Comparison of ENCODE assay signal across 8 mouse cellular contexts in genomic region chr1:133921304-133921751, GRCm38 (mm10). TPM values are rescaled to one million over a fixed set of nuclear protein-coding genes. Genes with fewer than 3 reads are reported as not detected.
DNase-seq lines count a peak whose midpoint lies in the region; ATAC-seq and TF ChIP-seq lines count a peak whose summit lies in the region.

Gene Prelp (minus strand): TSS chr1:133921414.

- no peak for TF ChIP-seq EP300 in liver, postnatal 0 days (IDR thresholded peaks at IDR 0.05; ENCODE audit: low read depth)

- no peaks in the 10 kb centered on the region for H3K27me3 ChIP-seq in spleen, adult 2 months (ENCODE audit: control insufficient read depth, insufficient read depth, low read length)
- H3K27me3 ChIP-seq in hindbrain, embryonic 15.5 days: no peaks in the 10 kb centered on the region
- H3K27me3 ChIP-seq in liver, postnatal 0 days (ENCODE audit: insufficient read depth, low read length): no peaks in the 10 kb centered on the region
- 0 out of 2 replicates have a peak, but pooled peaks cover 4% of the 10 kb centered on the region for H3K27me3 ChIP-seq in stomach, embryonic 15.5 days (replicated peaks)

- DNase-seq in spleen, adult 2 months (ENCODE audit: low read depth in 1 of 2, low spot score in 2 of 2): no peak
- DNase-seq in spleen, postnatal 4 days (ENCODE audit: low spot score in 2 of 2): no peak
- DNase-seq in gastrocnemius, adult 18-20 months (ENCODE audit: low spot score): peak; percentile 60
- no peak for DNase-seq in liver, postnatal 0 days
- no peak for DNase-seq in MN1 (ENCODE audit: low spot score)
- DNase-seq in T-cell, adult 2 months (ENCODE audit: low spot score): no peak

- no peaks in the 10 kb centered on the region for H3K9me3 ChIP-seq in hindbrain, embryonic 15.5 days
- H3K9me3 ChIP-seq in liver, postnatal 0 days (ENCODE audit: low read length): no peaks in the 10 kb centered on the region
- no peaks in the 10 kb centered on the region for H3K9me3 ChIP-seq in stomach, embryonic 15.5 days

- H3K36me3 ChIP-seq in spleen, adult 2 months (ENCODE audit: control insufficient read depth, insufficient read depth, low read length): no peaks in the 10 kb centered on the region
- no peaks in the 10 kb centered on the region for H3K36me3 ChIP-seq in hindbrain, embryonic 15.5 days
- no peaks in the 10 kb centered on the region for H3K36me3 ChIP-seq in liver, postnatal 0 days (replicated peaks; ENCODE audit: insufficient read depth, low read length)
- no peaks in the 10 kb centered on the region for H3K36me3 ChIP-seq in stomach, embryonic 15.5 days

- no peak within 1 kb of the TSS for H3K4me3 ChIP-seq in spleen, adult 2 months (ENCODE audit: extremely low read depth, insufficient read depth, insufficient read length)
- peak within 1 kb of the TSS; percentile 16; the same call in 1 of the 2 replicates for H3K4me3 ChIP-seq in hindbrain, embryonic 15.5 days
- H3K4me3 ChIP-seq in liver, postnatal 0 days (ENCODE audit: low read depth, low read length): no peak within 1 kb of the TSS
- no peak within 1 kb of the TSS for H3K4me3 ChIP-seq in stomach, embryonic 15.5 days (replicated peaks)

- H3K9ac ChIP-seq in hindbrain, embryonic 15.5 days: no peak within 1 kb of the TSS
- H3K9ac ChIP-seq in liver, postnatal 0 days (replicated peaks): no peak within 1 kb of the TSS
- H3K9ac ChIP-seq in stomach, embryonic 15.5 days: no peak within 1 kb of the TSS

- peak within 1 kb of the TSS; percentile 33; the same call in 1 of the 2 replicates for H3K27ac ChIP-seq in spleen, adult 2 months (ENCODE audit: insufficient read depth, low read length)
- peak within 1 kb of the TSS; percentile 70 for H3K27ac ChIP-seq in hindbrain, embryonic 15.5 days (replicated peaks)
- H3K27ac ChIP-seq in liver, postnatal 0 days (ENCODE audit: low read depth): peak within 1 kb of the TSS; percentile 67
- H3K27ac ChIP-seq in stomach, embryonic 15.5 days: peak within 1 kb of the TSS; percentile 52; the same call in 1 of the 2 replicates

- WGBS in spleen, adult 2 months: 55% methylated on average over 8 of the region's 8 CpGs
- WGBS in hindbrain, embryonic 15.5 days: 10% methylated on average over 8 of the region's 8 CpGs
- WGBS in liver, postnatal 0 days (ENCODE audit: insufficient replicate concordance): 50% methylated on average over 8 of the region's 8 CpGs
- WGBS in stomach, embryonic 15.5 days: 11% methylated on average over 8 of the region's 8 CpGs

- no peaks in the 10 kb centered on the region for H3K4me1 ChIP-seq in spleen, adult 2 months (ENCODE audit: control insufficient read depth, insufficient read depth, insufficient read length)
- H3K4me1 ChIP-seq in hindbrain, embryonic 15.5 days (replicated peaks): peaks cover 36% of the 10 kb centered on the region
- H3K4me1 ChIP-seq in liver, postnatal 0 days (ENCODE audit: insufficient read depth): no peaks in the 10 kb centered on the region
- H3K4me1 ChIP-seq in stomach, embryonic 15.5 days: peaks cover 33% of the 10 kb centered on the region

- peak; percentile 29; the same call in 1 of the 2 replicates for ATAC-seq in hindbrain, embryonic 15.5 days (ENCODE audit: low FRiP score, low read depth)
- no peak for ATAC-seq in liver, postnatal 0 days
- no peak for ATAC-seq in stomach, embryonic 15.5 days (ENCODE audit: insufficient read depth, low FRiP score, low read depth)

- TF ChIP-seq CTCF in spleen, adult 2 months (IDR thresholded peaks at IDR 0.05; ENCODE audit: extremely low read depth, insufficient read depth, insufficient read length, insufficient replicate concordance): no peak
- no peak for TF ChIP-seq CTCF in liver, postnatal 0 days (IDR thresholded peaks at IDR 0.05; ENCODE audit: low read depth)

- no peak for TF ChIP-seq POLR2A in spleen, adult 2 months (IDR thresholded peaks at IDR 0.05; ENCODE audit: low read depth, low read length)

- H3K4me2 ChIP-seq in hindbrain, embryonic 15.5 days: peak within 1 kb of the TSS; percentile 36
- H3K4me2 ChIP-seq in liver, postnatal 0 days (ENCODE audit: low read depth, low read length): peak within 1 kb of the TSS; percentile 13; the same call in 1 of the 2 replicates
- H3K4me2 ChIP-seq in stomach, embryonic 15.5 days: 0 out of 2 replicates have a peak within 1 kb of the TSS, but pooled peaks have one; percentile 17

RNA-seq across cellular contexts. Expression of gene Prelp, which starts in this region (rescaled TPM):
- 17.7 and 18.1 TPM in 2 replicates for polyA plus RNA-seq in spleen, adult 2 months (2012; rRNA removed)
- 10 to 100 TPM; 17.6 to 37.2 TPM for total RNA-seq in gastrocnemius, adult 18-20 months (2021)
- polyA plus RNA-seq in hindbrain, embryonic 15.5 days (2015; fragmentation: Nextera tagmentation; extraction: Ambion mirVana): 12.0 and 18.0 TPM in 2 replicates
- polyA plus RNA-seq in liver, postnatal 0 days (2015; fragmentation: Nextera tagmentation; extraction: Ambion mirVana): 5.5 and 6.3 TPM in 2 replicates
- polyA plus RNA-seq in stomach, embryonic 15.5 days (2015; fragmentation: Nextera tagmentation; extraction: Ambion mirVana): 2.2 and 2.4 TPM in 2 replicates
